Mouse (Mus musculus) testis, adult 2 months (tissue): ENCODE results near the gene Smim14.

Source experiments
- CTCF ChIP-seq: fragments of 200-500 bp; IDR thresholded peaks from 2 replicates; pipeline ENCODE4 v1.5.1; 2012; ENCODE audit warnings: low read depth, mild to moderate bottlenecking, inconsistent platforms, low read length, moderate library complexity; ENCODE audit not compliant: control insufficient read depth, insufficient read depth, insufficient replicate concordance
- POLR2A ChIP-seq: fragments of 200-500 bp; IDR thresholded peaks from 2 replicates; pipeline ENCODE4 v1.6.1; 2012; ENCODE audit warnings: low read depth, mild to moderate bottlenecking, inconsistent platforms, low read length, moderate library complexity; ENCODE audit not compliant: control insufficient read depth

GRCm38 (mm10) chr5:65420822-65421221 is 116.2 kb downstream of the Smim14 start:
- TF ChIP-seq CTCF = no peak
- no peak for TF ChIP-seq POLR2A
